Mouse (Mus musculus): Measurements from ENCODE around the gene Crhr2.

DNA sequence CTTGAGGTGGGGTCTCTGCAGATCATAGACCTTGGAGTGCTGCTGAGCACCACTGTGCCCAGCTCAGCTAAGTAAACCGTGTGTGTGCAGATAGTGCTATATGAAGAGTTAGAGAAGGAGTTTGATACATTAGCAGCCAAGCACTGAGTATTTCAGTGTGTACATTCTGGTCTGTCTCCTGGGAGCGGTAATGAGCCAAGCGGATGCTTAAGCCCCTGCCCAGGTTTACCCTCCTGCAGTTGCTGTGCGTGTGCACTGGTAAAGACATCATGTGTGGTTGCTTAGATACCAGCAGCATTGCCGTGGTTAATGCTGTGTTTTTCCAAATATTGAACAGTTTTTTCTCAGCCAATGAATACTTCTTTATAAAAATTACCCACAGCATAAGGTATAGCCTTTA lies 88.3 kb downstream of the Crhr2 start:
- TF ChIP-seq POLR2A (IDR thresholded peaks at IDR 0.05; ENCODE audit: borderline replicate concordance, extremely low read depth, insufficient read depth, insufficient read length, poor library complexity, severe bottlenecking) = no peak
- TF ChIP-seq CTCF (IDR thresholded peaks at IDR 0.05; ENCODE audit: borderline replicate concordance, extremely low read depth, insufficient read depth, insufficient read length) = no peak
